Mouse (Mus musculus) adrenal gland, postnatal 36 days (tissue): ENCODE results near the gene Gpr137. TPM values are rescaled to one million over a fixed set of nuclear protein-coding genes. Genes with fewer than 3 reads are reported as not detected.

Experiments
- DNase-seq, 2 experiments: peaks; one replicate each; pipeline ENCODE4 v3.0.0; 2021; ENCODE audit warnings: mixed read lengths in 1 of 2
- total RNA-seq, 2 experiments: library from RNA; stranded (reverse); gene quantifications; 2 replicates each; pipeline ENCODE4 v1.2.3; 2021

The Gpr137 gene
- total RNA-seq, 2 experiments from 2014 or later, result 49.1 to 49.9 TPM

- peak; percentile 100 for DNase-seq
Measured at GRCm38 (mm10) chr19:6921647-6922567, 20.4 kb downstream of the Gpr137 start, which contains the start of gene Esrra. Gene Esrra, minus strand, starts transcription at chr19:6921813.

- peak; percentile 56 to 61 for DNase-seq
Measured at GRCm38 (mm10) chr19:6920741-6921636, 21.3 kb downstream of the Gpr137 start.

- DNase-seq, result peak; percentile 69 to 71
Measured at GRCm38 (mm10) chr19:6919876-6920740, 22.2 kb downstream of the Gpr137 start.

- DNase-seq, result no peak
Measured at GRCm38 (mm10) chr19:6919431-6919830, 22.8 kb downstream of the Gpr137 start.

GRCm38 (mm10) chr19:6918321-6918720 lies 24.0 kb downstream of the Gpr137 start:
- DNase-seq, result no peak

- DNase-seq, result no peak
Measured at GRCm38 (mm10) chr19:6916496-6916895, 25.8 kb downstream of the Gpr137 start.

- no peak for DNase-seq
Measured at GRCm38 (mm10) chr19:6915276-6915675, 27.0 kb downstream of the Gpr137 start.

DNA sequence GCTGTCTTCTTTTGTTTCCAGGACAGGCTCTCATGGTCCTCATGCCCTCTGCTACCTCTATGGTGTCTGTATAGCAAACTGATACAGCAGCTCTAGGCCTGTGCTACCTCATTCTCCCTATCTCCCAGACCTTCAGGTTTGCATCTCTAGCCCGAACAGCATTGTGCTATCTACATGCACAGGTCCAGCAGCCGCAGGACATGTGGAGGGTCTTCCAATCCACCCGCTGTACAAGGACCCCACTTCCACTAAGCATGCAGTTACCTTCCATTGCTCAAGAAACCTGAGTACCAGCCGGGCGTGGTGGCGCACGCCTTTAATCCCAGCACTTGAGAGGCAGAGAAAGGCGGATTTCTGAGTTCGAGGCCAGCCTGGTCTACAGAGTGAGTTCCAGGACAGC lies 27.7 kb downstream of the Gpr137 start:
- DNase-seq, result no peak

- peak in 1 of 2 experiments; percentile 19 for DNase-seq
Measured at GRCm38 (mm10) chr19:6913991-6914390, 28.3 kb downstream of the Gpr137 start.

DNA sequence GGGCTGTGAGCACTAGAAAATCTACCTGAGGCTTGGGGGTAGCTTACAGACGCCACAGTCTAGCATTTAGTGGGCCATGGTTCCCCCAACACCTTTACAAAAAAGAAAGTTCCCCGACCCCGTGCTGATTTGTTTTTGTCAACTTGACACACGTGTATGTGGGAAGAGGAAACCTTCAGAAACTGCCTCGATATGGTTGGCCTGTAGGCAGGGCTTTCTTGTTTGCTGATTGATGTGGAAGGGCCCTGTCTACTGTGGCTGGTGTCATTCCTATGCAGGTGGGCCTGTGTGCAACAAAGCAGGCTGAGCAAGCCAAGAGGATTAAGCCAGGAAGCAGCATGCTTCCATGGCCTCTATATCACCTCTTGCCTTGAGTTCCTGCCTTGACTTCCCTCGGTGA lies 29.2 kb downstream of the Gpr137 start:
- no peak for DNase-seq

GRCm38 (mm10) chr19:6912205-6912970 lies 29.9 kb downstream of the Gpr137 start:
- DNase-seq, result no peak

GRCm38 (mm10) chr19:6911101-6912074 lies 30.9 kb downstream of the Gpr137 start:
- no peak for DNase-seq

GRCm38 (mm10) chr19:6910306-6910705 lies 32.0 kb downstream of the Gpr137 start:
- DNase-seq, result peak; percentile 65 to 80

DNA sequence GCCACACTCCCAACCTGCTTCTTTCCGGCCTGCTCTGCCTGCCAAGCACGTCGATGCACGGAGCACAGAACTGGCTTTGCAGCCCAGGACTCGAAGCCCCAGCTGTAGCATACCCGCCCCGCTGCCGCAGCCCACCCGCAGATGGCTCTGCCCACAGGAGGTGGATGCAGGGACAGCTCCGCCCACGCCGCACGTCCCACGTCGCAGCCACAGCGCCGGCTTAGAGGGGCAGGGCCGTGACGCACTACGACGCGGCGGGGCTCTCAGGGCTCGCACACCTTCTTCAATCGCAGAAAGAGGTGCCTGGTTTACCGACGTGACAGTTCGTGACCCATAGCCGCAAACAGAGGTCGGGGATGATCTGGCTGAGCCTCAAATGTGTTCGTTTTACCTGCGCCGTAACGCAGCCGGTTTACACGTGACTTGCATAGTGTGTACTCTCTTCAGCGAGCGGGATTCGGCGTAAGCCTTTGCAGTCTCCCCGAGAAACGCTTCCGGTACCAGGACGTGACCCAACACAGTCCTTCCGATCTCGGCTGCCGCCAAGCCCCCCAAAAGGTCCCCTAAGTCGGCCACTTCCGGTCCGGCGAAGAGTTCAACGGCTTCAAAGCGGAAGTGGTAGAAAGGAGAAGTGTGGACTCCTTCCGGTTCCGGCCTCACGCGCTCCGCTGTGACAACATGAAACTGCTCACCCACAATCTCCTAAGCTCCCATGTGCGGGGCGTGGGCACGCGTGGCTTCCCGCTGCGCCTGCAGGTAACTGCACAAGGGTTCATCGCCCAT lies 32.6 kb downstream of the Gpr137 start, which contains the start of the genes Trmt112 and Prdx5:
Trmt112 (plus strand) TSS at position 192 of the 783 bp plus-strand sequence.
Prdx5 (minus strand) TSS at position 600 of the 783 bp plus-strand sequence.
- DNase-seq, result peak; percentile 92 to 95

DNA sequence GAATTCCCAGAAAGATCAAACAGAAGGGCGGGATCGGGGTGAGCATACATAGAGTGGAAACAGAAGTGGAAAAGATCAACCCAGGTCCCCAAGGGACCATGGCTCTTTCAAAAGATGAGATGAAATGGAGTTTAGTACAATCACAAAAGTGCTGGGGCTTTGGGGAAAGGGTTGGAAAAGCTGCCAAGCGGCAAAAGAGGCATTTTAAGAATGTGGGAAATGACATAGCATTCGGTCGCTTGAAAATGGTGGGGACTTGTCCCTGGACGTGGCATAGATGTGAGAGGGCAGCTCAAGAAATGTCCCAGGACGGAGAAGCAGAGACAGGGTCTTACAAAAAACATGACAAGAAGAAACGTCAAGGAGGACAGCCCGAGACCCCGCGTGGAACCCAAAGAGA lies 33.3 kb downstream of the Gpr137 start:
- no peak for DNase-seq

GRCm38 (mm10) chr19:6907811-6908540 lies 34.3 kb downstream of the Gpr137 start:
- DNase-seq, result no peak

DNA sequence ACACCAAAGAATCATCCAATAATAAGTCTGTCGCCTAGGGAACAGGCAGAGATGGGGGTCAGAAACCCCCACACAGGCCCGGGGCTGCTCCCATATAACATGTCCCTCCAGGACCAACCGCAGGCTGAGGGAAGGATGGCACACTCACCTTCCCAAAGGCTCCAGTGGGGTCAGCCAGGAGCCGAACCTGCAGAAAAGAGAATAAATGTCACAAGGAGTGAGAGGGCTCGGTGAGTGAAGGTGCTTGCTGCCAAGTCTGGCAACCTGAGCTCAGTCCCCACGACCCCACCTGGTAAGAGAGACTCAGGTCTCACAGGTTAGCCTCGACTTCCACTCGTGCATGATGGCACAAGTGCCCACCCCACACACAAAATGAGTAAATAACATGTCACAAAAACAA lies 35.2 kb downstream of the Gpr137 start:
- no peak for DNase-seq

GRCm38 (mm10) chr19:6906199-6906598 lies 36.1 kb downstream of the Gpr137 start:
- DNase-seq, result no peak
